Mouse (Mus musculus) olfactory bulb, adult 2 months (tissue): ENCODE data around the gene Nrxn3.

Experiments
- CTCF ChIP-seq: fragments of 200-500 bp; IDR thresholded peaks from 2 replicates; pipeline ENCODE4 v1.5.1; 2012; ENCODE audit warnings: low read depth, mild to moderate bottlenecking, low read length, moderate library complexity; ENCODE audit not compliant: insufficient read depth
- POLR2A ChIP-seq: fragments of 200-500 bp; IDR thresholded peaks from 2 replicates; pipeline ENCODE4 v1.6.1; 2012; ENCODE audit warnings: mild to moderate bottlenecking, low read depth, low read length, moderate library complexity; ENCODE audit not compliant: insufficient read depth

- TF ChIP-seq CTCF (no peak), POLR2A (no peak)
Measured at GRCm38 (mm10) chr12:90211410-90211809, 1488.7 kb downstream of the Nrxn3 start.
